Mouse (Mus musculus): Measurements from ENCODE around the gene Fut11.
A peak's percentile ranks its signal among the peaks of the same experiment; 100 is the strongest.

Gene Fut11

DNA sequence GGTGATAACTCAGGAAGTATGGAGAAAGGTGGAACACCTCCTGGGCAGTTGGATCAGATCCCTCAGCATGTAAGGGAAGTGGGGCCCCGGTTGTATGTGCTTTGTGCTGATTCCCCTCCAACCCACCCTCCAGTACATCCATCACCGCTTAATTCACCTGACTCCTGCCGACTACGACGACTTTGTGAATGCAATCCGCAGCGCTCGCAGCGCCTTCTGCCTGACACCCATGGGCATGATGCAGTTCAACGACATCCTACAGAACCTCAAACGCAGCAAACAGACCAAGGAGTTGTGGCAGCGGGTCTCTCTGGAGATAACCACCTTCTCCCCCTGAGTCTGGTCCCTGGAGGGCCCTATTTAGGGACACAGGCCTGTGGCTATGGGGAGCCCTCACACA is 28.2 kb downstream of the Fut11 start:
- no peak for DNase-seq

GRCm38 (mm10) chr14:20724043-20724442 is 29.3 kb downstream of the Fut11 start:
- DNase-seq: peak; percentile 72 to 80

DNA sequence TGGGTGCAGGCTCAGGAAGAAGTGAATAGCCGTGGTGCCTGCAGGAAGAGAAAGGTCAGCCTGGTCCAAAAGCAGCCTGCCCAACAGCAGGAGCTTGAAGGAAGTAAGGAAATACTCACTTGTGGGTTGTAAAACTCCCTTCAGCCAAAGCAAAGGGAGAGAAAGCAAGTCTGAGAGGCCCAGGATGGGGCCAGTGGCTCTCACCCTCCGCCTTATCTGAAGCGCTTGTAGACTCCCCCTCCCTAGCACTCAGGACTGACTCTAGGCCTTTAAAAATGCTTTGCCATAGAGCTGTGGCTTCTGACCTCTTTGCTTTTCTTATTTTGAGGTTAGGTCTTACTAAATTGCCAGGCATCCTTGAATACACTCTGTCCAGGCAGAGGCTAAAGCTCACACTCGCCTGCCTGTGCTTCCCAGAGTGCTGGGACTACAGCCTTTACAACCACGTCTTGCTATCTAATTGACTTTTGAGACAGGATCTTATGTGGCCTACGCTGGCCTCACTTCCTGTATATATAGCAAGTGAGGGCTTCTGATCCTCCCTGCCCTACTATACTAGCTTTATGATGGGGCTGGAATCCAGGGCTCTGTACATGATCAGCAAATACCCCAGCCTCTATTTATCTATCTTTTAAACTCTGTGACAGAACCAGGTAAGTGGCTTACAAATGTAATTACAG is 31.0 kb downstream of the Fut11 start:
- no peak for DNase-seq

- DNase-seq: no peak
Measured at GRCm38 (mm10) chr14:20729871-20730270, 35.1 kb downstream of the Fut11 start.

DNA sequence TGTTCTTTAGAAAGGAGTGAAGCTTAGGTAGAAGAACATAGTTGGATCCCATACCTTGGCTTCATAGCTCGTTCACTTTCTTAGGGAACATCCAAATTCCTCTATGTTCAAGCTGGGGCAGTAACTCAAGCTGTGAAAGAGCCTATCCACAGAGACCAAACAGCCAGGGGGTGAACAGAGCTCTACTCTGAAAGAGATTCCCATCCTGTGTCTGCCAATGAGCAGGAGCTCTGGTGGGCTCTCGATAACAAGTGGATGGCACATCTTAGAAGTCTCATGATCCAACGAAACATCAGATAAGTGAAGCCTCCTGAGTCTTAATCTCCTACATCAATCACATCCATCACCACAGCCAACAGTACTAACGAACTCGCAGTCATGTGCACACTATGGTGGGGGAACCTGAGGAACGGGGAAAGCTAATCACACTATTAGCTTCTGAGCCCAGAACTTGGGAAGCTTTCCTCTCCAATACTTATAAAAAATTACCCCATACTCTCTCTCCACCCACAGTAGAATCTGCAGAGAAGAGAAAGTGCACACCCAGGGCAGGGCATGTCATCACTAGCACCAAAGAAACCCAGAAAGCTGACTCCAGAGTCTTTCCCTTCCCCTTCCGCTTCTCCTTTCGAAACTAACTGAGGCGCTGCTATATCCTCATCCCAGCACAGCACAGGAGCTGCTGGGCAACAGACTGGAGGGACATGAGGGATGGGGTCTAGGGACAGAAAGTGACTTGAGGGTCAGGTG is 36.3 kb downstream of the Fut11 start:
- DNase-seq: no peak

GRCm38 (mm10) chr14:20733041-20733951 is 38.5 kb downstream of the Fut11 start:
- DNase-seq: no peak

- peak; percentile 90 to 91 for DNase-seq
Measured at GRCm38 (mm10) chr14:20733952-20734774, 39.4 kb downstream of the Fut11 start, which contains the start of gene Ndst2. TSS of gene Ndst2 (minus strand) at chr14:20734562.

DNA sequence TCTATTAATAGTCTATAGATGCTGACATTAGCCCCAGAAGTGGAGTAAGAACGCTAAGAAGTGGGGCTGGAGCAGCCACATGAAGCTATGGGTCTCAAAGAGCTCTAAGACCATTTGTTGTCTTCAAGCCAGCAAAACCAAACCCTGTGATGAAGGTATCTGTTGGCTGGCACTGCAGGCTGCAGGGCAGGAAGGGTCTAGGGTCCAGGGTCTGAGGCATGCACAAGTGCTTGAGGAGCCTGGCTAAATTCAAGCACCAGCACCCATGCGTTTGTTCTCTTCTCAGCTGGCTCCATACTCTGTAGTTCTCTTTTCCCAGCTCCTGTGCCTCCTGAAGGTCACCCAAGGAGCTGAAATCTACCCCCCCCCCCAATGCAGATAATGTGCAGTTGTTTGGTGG is 40.3 kb downstream of the Fut11 start:
- peak in 1 of 2 experiments; percentile 21 for DNase-seq

GRCm38 (mm10) chr14:20735892-20736390 is 41.2 kb downstream of the Fut11 start:
- DNase-seq: peak in 1 of 2 experiments; percentile 25

GRCm38 (mm10) chr14:20737306-20737705 is 42.5 kb downstream of the Fut11 start:
- DNase-seq: peak; percentile 60 to 64

DNA sequence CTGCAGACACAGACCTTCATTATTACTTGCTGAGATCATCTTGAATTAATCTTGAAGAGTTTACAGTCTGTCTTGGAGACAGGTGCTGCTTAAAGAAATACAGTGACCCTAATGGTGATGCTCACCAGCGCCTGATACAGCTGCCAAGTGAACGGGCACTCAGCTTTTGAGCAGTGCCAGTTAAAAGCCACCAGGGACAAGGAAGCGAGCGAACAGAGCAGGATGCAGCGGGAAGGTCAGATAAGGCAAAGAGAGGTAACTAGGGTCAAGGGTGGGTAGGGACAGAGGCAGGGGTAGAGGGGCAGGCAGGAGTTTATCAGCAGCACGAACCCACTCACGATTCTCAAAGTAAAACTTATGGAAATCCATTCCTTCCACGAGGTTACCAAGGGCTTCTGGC is 43.7 kb downstream of the Fut11 start:
- DNase-seq: no peak

DNA sequence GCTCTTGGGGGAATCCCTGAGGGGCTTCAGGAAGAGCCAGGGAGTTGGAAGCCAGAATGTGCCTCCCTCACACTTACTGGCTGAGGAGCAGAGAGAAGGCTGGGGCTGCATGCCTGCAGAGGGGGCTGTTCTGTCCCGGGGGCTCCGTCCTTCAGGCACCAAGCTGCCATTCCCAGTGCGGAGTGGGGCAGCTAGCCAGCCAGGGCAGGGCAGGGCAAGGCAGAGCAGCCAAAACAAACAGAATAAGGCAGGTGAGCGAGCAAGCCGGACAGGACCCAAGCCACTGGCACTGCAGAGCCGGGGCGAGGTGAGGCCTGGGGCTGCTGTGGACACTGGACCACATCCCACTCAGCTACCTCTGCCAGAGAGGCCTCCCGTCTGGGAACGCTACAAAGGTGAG is 46.5 kb downstream of the Fut11 start:
- no peak for DNase-seq

GRCm38 (mm10) chr14:20743614-20744013 is 48.8 kb downstream of the Fut11 start:
- DNase-seq: no peak

- DNase-seq: no peak
Measured at GRCm38 (mm10) chr14:20746935-20747334, 52.2 kb downstream of the Fut11 start.

GRCm38 (mm10) chr14:20748388-20748787 is 53.6 kb downstream of the Fut11 start:
- no peak for DNase-seq

DNA sequence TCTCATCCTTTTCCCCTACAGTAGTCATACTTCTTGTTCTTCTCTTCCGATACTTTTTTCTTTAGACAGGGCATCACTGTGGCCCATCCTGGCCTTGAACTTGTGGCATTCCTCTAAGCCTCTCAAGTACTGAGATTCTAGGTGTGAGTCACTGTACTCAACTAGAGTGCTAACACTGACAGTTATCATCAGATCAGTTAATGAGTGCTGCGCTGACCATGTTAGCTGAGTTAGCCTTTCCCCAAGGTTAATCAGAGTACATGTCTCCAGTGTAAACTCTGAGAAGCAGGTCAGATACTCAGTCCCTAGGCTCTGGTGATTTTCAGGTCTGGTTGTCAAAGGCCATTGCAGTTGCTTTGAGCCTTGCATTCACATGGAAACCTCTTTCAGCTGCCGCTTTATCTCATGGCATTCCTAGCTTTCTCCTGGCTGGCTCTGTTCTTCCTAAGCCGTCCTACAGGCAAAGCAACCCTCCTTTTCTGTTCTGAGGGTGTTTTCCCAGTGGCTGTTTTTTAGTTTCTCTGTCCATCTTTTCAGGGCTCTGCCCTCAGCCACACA is 54.8 kb downstream of the Fut11 start:
- no peak for DNase-seq

DNA sequence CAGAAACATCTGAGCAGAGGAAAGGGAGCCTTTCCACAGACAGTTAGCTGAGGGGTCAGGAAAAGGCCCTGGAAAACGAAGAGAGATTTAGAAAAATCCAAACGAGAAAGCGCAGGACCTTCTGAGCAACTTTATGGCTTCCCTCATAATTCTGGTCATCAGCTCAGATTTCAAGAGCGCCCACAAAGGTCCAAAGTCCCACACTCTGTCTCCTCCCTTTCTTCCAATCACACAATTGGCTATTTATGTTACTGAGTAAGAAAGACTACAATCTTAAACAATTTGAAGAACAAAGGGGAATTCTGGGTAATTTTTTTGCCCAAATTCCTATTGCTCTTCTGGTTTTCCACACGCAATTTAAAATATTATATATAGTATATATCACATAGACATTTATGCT is 55.7 kb downstream of the Fut11 start:
- no peak for DNase-seq
